Mouse (Mus musculus) ES-Bruce4 (cell line): Measurements from ENCODE around the gene Klhdc1.

ENCODE experiments used
- CTCF ChIP-seq: IDR thresholded peaks from one replicate; pipeline ENCODE4 v1.8.1; 2011; ENCODE audit warnings: low read depth, low read length
- EP300 ChIP-seq: IDR thresholded peaks from 2 replicates; pipeline ENCODE4 v1.6.1; 2011; ENCODE audit warnings: low read depth, low read length; ENCODE audit not compliant: insufficient read depth
- POLR2A ChIP-seq: IDR thresholded peaks from one replicate; pipeline ENCODE4 v1.8.1; 2011; ENCODE audit warnings: low read length; ENCODE audit not compliant: insufficient read depth

DNA sequence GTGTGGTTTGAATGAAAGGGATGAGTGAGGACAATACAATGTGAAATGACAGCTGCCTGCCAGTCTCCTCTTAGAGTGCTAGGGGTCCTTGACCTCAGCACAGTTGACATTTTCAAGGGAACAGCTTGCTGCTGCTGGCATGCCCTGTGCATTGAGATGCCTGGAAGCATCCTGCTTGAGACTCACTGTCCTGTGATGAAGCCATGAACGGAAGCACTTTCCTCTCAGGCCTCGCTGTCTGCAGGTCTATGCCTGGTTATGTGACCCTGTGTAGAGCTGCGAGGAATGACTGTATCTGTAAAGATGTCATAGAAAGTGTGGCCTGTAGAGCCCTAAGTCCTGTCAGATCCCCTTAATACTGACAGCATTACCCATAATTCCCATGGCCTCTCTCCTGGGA, 24.1 kb downstream of the Klhdc1 start:
- TF ChIP-seq EP300 (no peak), POLR2A (no peak), CTCF (no peak)
